ENCODE assay signal across 23 mouse cellular contexts in genomic region chr12:97157748-97158147, GRCm38 (mm10).
"Had no signal": no experiment of that assay in that cellular context is flagged by ENCODE, and none has a peak within 500 bp of the region (broad histone marks: within the 10 kb centered on the region; RNA-seq: fewer than 3 reads in every experiment).

No protein-coding gene starts in this region.

- H3K36me3 ChIP-seq: heart, embryonic 13.5 days; heart, embryonic 15.5 days; hindbrain, embryonic 13.5 days; hindbrain, embryonic 15.5 days; limb, embryonic 13.5 days; limb, embryonic 15.5 days; liver, embryonic 12.5 days had no signal

- H3K27me3 ChIP-seq: heart, embryonic 13.5 days; heart, embryonic 15.5 days; hindbrain, embryonic 13.5 days; hindbrain, embryonic 15.5 days; limb, embryonic 13.5 days; limb, embryonic 15.5 days; liver, embryonic 12.5 days had no signal

- DNase-seq: gastrocnemius, postnatal 14 days; gastrocnemius, postnatal 36 days; heart, adult 11 months; heart, adult 2 months; heart, postnatal 14 days; heart, postnatal 36 days; kidney, adult 11 months; kidney, adult 2 months; kidney, postnatal 25 days; left cerebral cortex, postnatal 4 days; lung, adult 18-20 months had no signal

- ATAC-seq: hindbrain, postnatal 0 days; intestine, embryonic 16.5 days; liver, embryonic 12.5 days had no signal

- H3K9ac ChIP-seq: heart, embryonic 13.5 days; heart, embryonic 15.5 days; hindbrain, embryonic 13.5 days; hindbrain, embryonic 15.5 days; limb, embryonic 13.5 days; limb, embryonic 15.5 days; liver, embryonic 12.5 days; liver, embryonic 14.5 days had no signal

- H3K4me3 ChIP-seq: heart, adult 2 months; heart, embryonic 13.5 days; heart, embryonic 15.5 days; hindbrain, embryonic 13.5 days; hindbrain, embryonic 15.5 days; left cerebral cortex, adult 2 months; limb, embryonic 13.5 days; limb, embryonic 15.5 days; liver, embryonic 12.5 days had no signal

- H3K9me3 ChIP-seq: heart, embryonic 13.5 days; heart, embryonic 15.5 days; hindbrain, embryonic 13.5 days; hindbrain, embryonic 15.5 days; limb, embryonic 13.5 days; limb, embryonic 15.5 days; liver, embryonic 12.5 days had no signal

- H3K4me2 ChIP-seq: heart, embryonic 11.5 days; heart, embryonic 13.5 days; heart, embryonic 15.5 days; hindbrain, embryonic 13.5 days; hindbrain, embryonic 15.5 days; limb, embryonic 13.5 days; limb, embryonic 15.5 days; liver, embryonic 12.5 days had no signal

- H3K27ac ChIP-seq: heart, adult 2 months; heart, embryonic 13.5 days; heart, embryonic 15.5 days; hindbrain, embryonic 13.5 days; hindbrain, embryonic 15.5 days; hindbrain, postnatal 0 days; left cerebral cortex, adult 2 months; limb, embryonic 13.5 days; limb, embryonic 15.5 days; liver, embryonic 12.5 days; liver, embryonic 14.5 days had no signal

- H3K4me1 ChIP-seq: heart, embryonic 15.5 days; hindbrain, embryonic 13.5 days; hindbrain, embryonic 15.5 days; liver, embryonic 12.5 days had no signal
